Mouse (Mus musculus) small intestine, adult 2 months (tissue): ENCODE results near the gene Gm20388.

Experiments used
- CTCF ChIP-seq: fragments of 200-500 bp; IDR thresholded peaks from 2 replicates; pipeline ENCODE4 v1.5.1; 2012; ENCODE audit warnings: low read depth, mild to moderate bottlenecking, control low read depth, inconsistent platforms, low read length, moderate library complexity, mixed read lengths; ENCODE audit not compliant: insufficient replicate concordance, insufficient read length; ENCODE audit errors: extremely low read depth
- POLR2A ChIP-seq: fragments of 200-500 bp; IDR thresholded peaks from 2 replicates; pipeline ENCODE4 v1.6.1; 2012; ENCODE audit warnings: low read depth, mild to moderate bottlenecking, control low read depth, inconsistent platforms, low read length, moderate library complexity

- TF ChIP-seq POLR2A (no peak), CTCF (no peak)
Measured at GRCm38 (mm10) chr8:124070363-124071324, 4160.0 kb downstream of the Gm20388 start.
